Comparison of ENCODE assay signal across 19 mouse cellular contexts in genomic region chr7:34725206-34725605, GRCm38 (mm10).
"Had no signal": no experiment of that assay in that cellular context is flagged by ENCODE, and none has a peak within 500 bp of the region (broad histone marks: within the 10 kb centered on the region; RNA-seq: fewer than 3 reads in every experiment).

No protein-coding gene starts in this region.

- H3K4me2 ChIP-seq: lung, embryonic 14.5 days; midbrain, embryonic 11.5 days; midbrain, embryonic 13.5 days; midbrain, embryonic 15.5 days; neural tube, embryonic 13.5 days; neural tube, embryonic 15.5 days had no signal

- H3K9ac ChIP-seq: liver, embryonic 14.5 days; lung, embryonic 14.5 days; midbrain, embryonic 13.5 days; midbrain, embryonic 15.5 days; neural tube, embryonic 13.5 days; neural tube, embryonic 15.5 days had no signal

- H3K36me3 ChIP-seq: midbrain, embryonic 13.5 days; midbrain, embryonic 15.5 days; neural tube, embryonic 13.5 days; neural tube, embryonic 15.5 days had no signal

- H3K27ac ChIP-seq: liver, embryonic 14.5 days; macrophage; midbrain, embryonic 13.5 days; midbrain, embryonic 15.5 days; neural tube, embryonic 13.5 days; neural tube, embryonic 15.5 days had no signal

- DNase-seq: lung, adult 18-20 months; lung, embryonic 14.5 days; lung, postnatal 14 days; lung, postnatal 36 days; right cerebral cortex, adult 18-20 months; right cerebral cortex, postnatal 25 days; right cerebral cortex, postnatal 4 days; spleen, adult 18-20 months; thymus, adult 18-20 months; thymus, postnatal 14 days; thymus, postnatal 36 days had no signal

- H3K27me3 ChIP-seq: midbrain, embryonic 13.5 days; midbrain, embryonic 15.5 days; neural tube, embryonic 13.5 days; neural tube, embryonic 15.5 days had no signal

- H3K4me1 ChIP-seq: megakaryocyte, embryonic 14.5 days had no signal

- ATAC-seq: midbrain, embryonic 13.5 days; midbrain, embryonic 15.5 days had no signal

- H3K9me3 ChIP-seq: megakaryocyte, embryonic 14.5 days; midbrain, embryonic 13.5 days; midbrain, embryonic 15.5 days; neural tube, embryonic 13.5 days; neural tube, embryonic 15.5 days had no signal

- H3K4me3 ChIP-seq: megakaryocyte, embryonic 14.5 days; midbrain, embryonic 13.5 days; midbrain, embryonic 15.5 days; neural tube, embryonic 13.5 days; neural tube, embryonic 15.5 days had no signal
